ENCODE assay signal across 8 mouse cellular contexts in genomic region chr9:57708720-57709274, GRCm38 (mm10). TPM values are rescaled to one million over a fixed set of nuclear protein-coding genes. Genes with fewer than 3 reads are reported as not detected.
A peak's percentile ranks its signal among the peaks of the same experiment; 100 is the strongest.
DNase-seq lines count a peak whose midpoint lies in the region; ATAC-seq and TF ChIP-seq lines count a peak whose summit lies in the region.

No protein-coding gene starts in this region.

- ATAC-seq in forebrain, embryonic 16.5 days = peak; percentile 67
- peak; percentile 85 for ATAC-seq in intestine, embryonic 15.5 days
- ATAC-seq in limb, embryonic 14.5 days (ENCODE audit: low FRiP score, low read depth) = peak; percentile 48
- ATAC-seq in midbrain, embryonic 13.5 days = peak; percentile 88; the same call in 1 of the 2 replicates

- no peaks in the 10 kb centered on the region for H3K27me3 ChIP-seq in forebrain, embryonic 16.5 days (replicated peaks; ENCODE audit: control insufficient read depth, insufficient read depth, low read length)
- no peaks in the 10 kb centered on the region for H3K27me3 ChIP-seq in intestine, embryonic 15.5 days (replicated peaks)
- no peaks in the 10 kb centered on the region for H3K27me3 ChIP-seq in limb, embryonic 14.5 days (ENCODE audit: control insufficient read depth, insufficient read depth, low read length)
- H3K27me3 ChIP-seq in midbrain, embryonic 13.5 days = no peaks in the 10 kb centered on the region

- peak; percentile 9 for DNase-seq in ovary, postnatal 14 days (ENCODE audit: low spot score)
- DNase-seq in ovary, postnatal 10 days (ENCODE audit: low spot score) = no peak
- DNase-seq in c-Kit-positive CD71-positive TER-119-positive erythroid progenitor cells, embryonic 14.5 days (ENCODE audit: low spot score) = peak; percentile 56
- peak; percentile 36 for DNase-seq in limb, embryonic 14.5 days (ENCODE audit: low spot score)
- peak; percentile 59 for DNase-seq in thymus, postnatal 25 days

- H3K4me3 ChIP-seq in forebrain, embryonic 16.5 days (replicated peaks; ENCODE audit: low read length) = peak overlapping the region; percentile 84
- peak overlapping the region; percentile 90 for H3K4me3 ChIP-seq in intestine, embryonic 15.5 days (replicated peaks)
- peak overlapping the region; percentile 72 for H3K4me3 ChIP-seq in limb, embryonic 14.5 days (replicated peaks; ENCODE audit: low read length)
- H3K4me3 ChIP-seq in midbrain, embryonic 13.5 days (replicated peaks) = peak overlapping the region; percentile 93

- H3K9ac ChIP-seq in forebrain, embryonic 16.5 days (replicated peaks; ENCODE audit: low read depth, low read length) = peak overlapping the region; percentile 90
- peak overlapping the region; percentile 84 for H3K9ac ChIP-seq in intestine, embryonic 15.5 days
- peak overlapping the region; percentile 88 for H3K9ac ChIP-seq in limb, embryonic 14.5 days (ENCODE audit: low read depth, low read length, severe bottlenecking)
- peak overlapping the region; percentile 92 for H3K9ac ChIP-seq in midbrain, embryonic 13.5 days (replicated peaks)

- H3K4me2 ChIP-seq in forebrain, embryonic 16.5 days (ENCODE audit: low read length) = peak overlapping the region; percentile 79
- peak overlapping the region; percentile 72 for H3K4me2 ChIP-seq in intestine, embryonic 15.5 days (replicated peaks)
- H3K4me2 ChIP-seq in limb, embryonic 14.5 days (replicated peaks; ENCODE audit: low read depth, low read length, severe bottlenecking) = peak overlapping the region; percentile 82
- H3K4me2 ChIP-seq in midbrain, embryonic 13.5 days (replicated peaks) = peak overlapping the region; percentile 88

- H3K9me3 ChIP-seq in forebrain, embryonic 16.5 days (ENCODE audit: control insufficient read depth, low read length) = peaks cover 2% of the 10 kb centered on the region; the same call in 1 of the 2 replicates
- no peaks in the 10 kb centered on the region for H3K9me3 ChIP-seq in intestine, embryonic 15.5 days
- H3K9me3 ChIP-seq in limb, embryonic 14.5 days (ENCODE audit: control insufficient read depth, low read length) = 0 out of 2 replicates have a peak, but pooled peaks cover 3% of the 10 kb centered on the region
- no peaks in the 10 kb centered on the region for H3K9me3 ChIP-seq in midbrain, embryonic 13.5 days

- no peak for TF ChIP-seq POLR2A in limb, embryonic 14.5 days (IDR thresholded peaks at IDR 0.05; ENCODE audit: borderline replicate concordance, extremely low read depth, insufficient read depth, insufficient read length)

- peak overlapping the region; percentile 73 for H3K27ac ChIP-seq in forebrain, embryonic 16.5 days (ENCODE audit: low read length)
- peak overlapping the region; percentile 88 for H3K27ac ChIP-seq in intestine, embryonic 15.5 days
- peak overlapping the region; percentile 72 for H3K27ac ChIP-seq in limb, embryonic 14.5 days (replicated peaks; ENCODE audit: low read depth, low read length)
- peak overlapping the region; percentile 81 for H3K27ac ChIP-seq in midbrain, embryonic 13.5 days

- H3K36me3 ChIP-seq in forebrain, embryonic 16.5 days (ENCODE audit: control insufficient read depth, insufficient read depth) = peaks cover 3% of the 10 kb centered on the region; the same call in 1 of the 2 replicates
- H3K36me3 ChIP-seq in intestine, embryonic 15.5 days = 0 out of 2 replicates have a peak, but pooled peaks cover 2% of the 10 kb centered on the region
- peaks cover 8% of the 10 kb centered on the region for H3K36me3 ChIP-seq in limb, embryonic 14.5 days (ENCODE audit: control insufficient read depth, insufficient read depth, low read length)
- H3K36me3 ChIP-seq in midbrain, embryonic 13.5 days = peaks cover 7% of the 10 kb centered on the region

- H3K4me1 ChIP-seq in forebrain, embryonic 16.5 days (replicated peaks; ENCODE audit: control insufficient read depth, insufficient read depth, low read length) = peaks cover 12% of the 10 kb centered on the region
- peaks cover 3% of the 10 kb centered on the region for H3K4me1 ChIP-seq in intestine, embryonic 15.5 days (replicated peaks)
- peaks cover 8% of the 10 kb centered on the region for H3K4me1 ChIP-seq in limb, embryonic 14.5 days (ENCODE audit: control insufficient read depth, insufficient read depth, low read length)
- H3K4me1 ChIP-seq in midbrain, embryonic 13.5 days (replicated peaks) = peaks cover 15% of the 10 kb centered on the region

- 4% methylated on average over 39 of the region's 39 CpGs for WGBS in forebrain, embryonic 16.5 days
- WGBS in intestine, embryonic 15.5 days = 2% methylated on average over 39 of the region's 39 CpGs
- WGBS in limb, embryonic 14.5 days = 4% methylated on average over 36 of the region's 39 CpGs
- 5% methylated on average over 31 of the region's 39 CpGs for WGBS in midbrain, embryonic 13.5 days

RNA-seq across cellular contexts. Expression of gene Edc3, which starts 0.5 kb away (rescaled TPM):
- 37.0 and 39.2 TPM in 2 replicates for polyA plus RNA-seq in forebrain, embryonic 16.5 days (2015; fragmentation: Nextera tagmentation; extraction: Ambion mirVana)
- polyA plus RNA-seq in intestine, embryonic 15.5 days (2015; fragmentation: Nextera tagmentation; extraction: Ambion mirVana) = 29.6 and 29.9 TPM in 2 replicates
- polyA plus RNA-seq in limb, embryonic 14.5 days (2012; rRNA removed) = 21.0 and 24.4 TPM in 2 replicates
- 25.7 and 27.7 TPM in 2 replicates for polyA plus RNA-seq in limb, embryonic 14.5 days (2014; fragmentation: Nextera tagmentation; extraction: Ambion mirVana)
- polyA plus RNA-seq in midbrain, embryonic 13.5 days (2015; fragmentation: Nextera tagmentation; extraction: Ambion mirVana) = 38.1 and 40.1 TPM in 2 replicates

RNA-seq across cellular contexts. Expression of gene Cyp1a1, which starts 21.1 kb away (rescaled TPM):
- polyA plus RNA-seq in forebrain, embryonic 16.5 days (2015; fragmentation: Nextera tagmentation; extraction: Ambion mirVana) = 0.12 and 0.18 TPM in 2 replicates
- polyA plus RNA-seq in intestine, embryonic 15.5 days (2015; fragmentation: Nextera tagmentation; extraction: Ambion mirVana) = not detected in 2 replicates
- 0.03 and 0.04 TPM in 2 replicates for polyA plus RNA-seq in limb, embryonic 14.5 days (2012; rRNA removed)
- not detected in 2 replicates for polyA plus RNA-seq in limb, embryonic 14.5 days (2014; fragmentation: Nextera tagmentation; extraction: Ambion mirVana)
- polyA plus RNA-seq in midbrain, embryonic 13.5 days (2015; fragmentation: Nextera tagmentation; extraction: Ambion mirVana) = not detected in 2 replicates

RNA-seq across cellular contexts. Expression of gene Cyp1a2, which starts 25.3 kb away (rescaled TPM):
- polyA plus RNA-seq in forebrain, embryonic 16.5 days (2015; fragmentation: Nextera tagmentation; extraction: Ambion mirVana) = not detected in 2 replicates
- not detected in 2 replicates for polyA plus RNA-seq in intestine, embryonic 15.5 days (2015; fragmentation: Nextera tagmentation; extraction: Ambion mirVana)
- polyA plus RNA-seq in limb, embryonic 14.5 days (2012; rRNA removed) = not detected in 2 replicates
- not detected in 2 replicates for polyA plus RNA-seq in limb, embryonic 14.5 days (2014; fragmentation: Nextera tagmentation; extraction: Ambion mirVana)
- not detected in 2 replicates for polyA plus RNA-seq in midbrain, embryonic 13.5 days (2015; fragmentation: Nextera tagmentation; extraction: Ambion mirVana)

RNA-seq across cellular contexts. Expression of gene Csk, which starts 55.4 kb away (rescaled TPM):
- polyA plus RNA-seq in forebrain, embryonic 16.5 days (2015; fragmentation: Nextera tagmentation; extraction: Ambion mirVana) = 38.5 and 39.6 TPM in 2 replicates
- polyA plus RNA-seq in intestine, embryonic 15.5 days (2015; fragmentation: Nextera tagmentation; extraction: Ambion mirVana) = 29.0 and 31.4 TPM in 2 replicates
- polyA plus RNA-seq in limb, embryonic 14.5 days (2012; rRNA removed) = 88.5 and 91.4 TPM in 2 replicates
- polyA plus RNA-seq in limb, embryonic 14.5 days (2014; fragmentation: Nextera tagmentation; extraction: Ambion mirVana) = 28.1 and 29.7 TPM in 2 replicates
- polyA plus RNA-seq in midbrain, embryonic 13.5 days (2015; fragmentation: Nextera tagmentation; extraction: Ambion mirVana) = 35.9 and 41.9 TPM in 2 replicates

RNA-seq across cellular contexts. Expression of gene Clk3, which starts 56.9 kb away (rescaled TPM):
- 88.9 and 97.4 TPM in 2 replicates for polyA plus RNA-seq in forebrain, embryonic 16.5 days (2015; fragmentation: Nextera tagmentation; extraction: Ambion mirVana)
- polyA plus RNA-seq in intestine, embryonic 15.5 days (2015; fragmentation: Nextera tagmentation; extraction: Ambion mirVana) = 57.8 and 71.7 TPM in 2 replicates
- 133 and 146 TPM in 2 replicates for polyA plus RNA-seq in limb, embryonic 14.5 days (2012; rRNA removed)
- polyA plus RNA-seq in limb, embryonic 14.5 days (2014; fragmentation: Nextera tagmentation; extraction: Ambion mirVana) = 56.1 and 76.3 TPM in 2 replicates
- polyA plus RNA-seq in midbrain, embryonic 13.5 days (2015; fragmentation: Nextera tagmentation; extraction: Ambion mirVana) = 80.0 and 84.9 TPM in 2 replicates
